Mouse (Mus musculus) myocyte (in vitro differentiated cells): Measurements from ENCODE around the gene Sult2a7.

ENCODE experiments used
- CEBPB ChIP-seq: IDR thresholded peaks from 2 replicates; pipeline ENCODE4 v1.6.1; 2011; ENCODE audit warnings: mild to moderate bottlenecking, moderate library complexity; ENCODE audit not compliant: poor library complexity, insufficient read depth, severe bottlenecking
- E2F4 ChIP-seq: IDR thresholded peaks from one replicate; pipeline ENCODE4 v1.6.1; 2011; ENCODE audit warnings: mild to moderate bottlenecking, control low read depth, moderate library complexity; ENCODE audit not compliant: insufficient read depth
- MAX ChIP-seq: IDR thresholded peaks from one replicate; pipeline ENCODE4 v1.6.1; 2011; ENCODE audit warnings: low read depth, mild to moderate bottlenecking, control low read depth
- MYOG ChIP-seq, 3 experiments: IDR thresholded peaks; one replicate each; pipeline ENCODE4 v1.6.1; 2011; ENCODE audit warnings: control low read depth in 2 of 3, low read depth in 2 of 3, mild to moderate bottlenecking in 2 of 3; ENCODE audit not compliant: insufficient read length in 2 of 3, control insufficient read depth in 1 of 3, insufficient read depth in 1 of 3
- POLR2A ChIP-seq: IDR thresholded peaks from one replicate; pipeline ENCODE4 v1.6.1; 2011; ENCODE audit warnings: low read depth, mild to moderate bottlenecking, control low read depth, moderate library complexity; ENCODE audit not compliant: insufficient read length
- POLR2AphosphoS2 ChIP-seq: IDR thresholded peaks from one replicate; pipeline ENCODE4 v1.6.1; 2011; ENCODE audit warnings: low read depth, control low read depth; ENCODE audit not compliant: insufficient read length
- TCF12 ChIP-seq: IDR thresholded peaks from one replicate; pipeline ENCODE4 v1.6.1; 2011; ENCODE audit warnings: mild to moderate bottlenecking, control low read depth; ENCODE audit not compliant: poor library complexity, insufficient read depth, severe bottlenecking
- USF1 ChIP-seq: IDR thresholded peaks from one replicate; pipeline ENCODE4 v1.6.1; 2011; ENCODE audit warnings: low read depth, mild to moderate bottlenecking, control low read depth, moderate library complexity

DNA sequence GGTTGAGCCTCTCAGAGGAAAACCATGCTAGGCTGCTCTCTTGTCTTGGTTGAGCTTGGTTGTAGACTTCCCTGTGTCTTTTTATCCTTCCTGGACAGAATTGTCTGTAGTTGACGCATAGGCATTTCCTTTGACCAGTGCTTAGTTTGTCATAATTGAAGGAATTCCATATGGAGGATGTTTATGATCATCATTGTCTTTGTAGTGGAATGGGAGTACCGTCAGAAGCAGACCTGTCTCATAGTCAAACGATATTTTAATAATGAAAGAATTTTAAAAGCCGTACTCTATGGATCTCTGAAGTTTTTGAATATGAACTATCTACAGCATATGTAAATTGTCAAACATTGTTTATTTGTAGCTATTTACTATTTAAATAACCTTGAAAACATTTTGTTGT lies at the start of gene Sult2a7:
- TF ChIP-seq POLR2A = no peak
- no peak for TF ChIP-seq POLR2AphosphoS2
- no peak for TF ChIP-seq MAX
- no peak for TF ChIP-seq E2F4
- TF ChIP-seq MYOG (IDR thresholded peaks at IDR 0.05; ENCODE audit: control insufficient read depth in 1 of 3, insufficient read depth in 1 of 3, insufficient read length in 2 of 3, low read depth in 2 of 3) = no peak
- TF ChIP-seq USF1 = no peak
- no peak for TF ChIP-seq CEBPB
- TF ChIP-seq TCF12 = no peak
